Mouse (Mus musculus) MN1 (cell line): ENCODE data around the gene Lrguk.

Source experiments
- DNase-seq: peaks from one replicate; pipeline ENCODE4 v3.0.0-alpha.2; 2016; ENCODE audit warnings: low spot score

Gene Lrguk

DNA sequence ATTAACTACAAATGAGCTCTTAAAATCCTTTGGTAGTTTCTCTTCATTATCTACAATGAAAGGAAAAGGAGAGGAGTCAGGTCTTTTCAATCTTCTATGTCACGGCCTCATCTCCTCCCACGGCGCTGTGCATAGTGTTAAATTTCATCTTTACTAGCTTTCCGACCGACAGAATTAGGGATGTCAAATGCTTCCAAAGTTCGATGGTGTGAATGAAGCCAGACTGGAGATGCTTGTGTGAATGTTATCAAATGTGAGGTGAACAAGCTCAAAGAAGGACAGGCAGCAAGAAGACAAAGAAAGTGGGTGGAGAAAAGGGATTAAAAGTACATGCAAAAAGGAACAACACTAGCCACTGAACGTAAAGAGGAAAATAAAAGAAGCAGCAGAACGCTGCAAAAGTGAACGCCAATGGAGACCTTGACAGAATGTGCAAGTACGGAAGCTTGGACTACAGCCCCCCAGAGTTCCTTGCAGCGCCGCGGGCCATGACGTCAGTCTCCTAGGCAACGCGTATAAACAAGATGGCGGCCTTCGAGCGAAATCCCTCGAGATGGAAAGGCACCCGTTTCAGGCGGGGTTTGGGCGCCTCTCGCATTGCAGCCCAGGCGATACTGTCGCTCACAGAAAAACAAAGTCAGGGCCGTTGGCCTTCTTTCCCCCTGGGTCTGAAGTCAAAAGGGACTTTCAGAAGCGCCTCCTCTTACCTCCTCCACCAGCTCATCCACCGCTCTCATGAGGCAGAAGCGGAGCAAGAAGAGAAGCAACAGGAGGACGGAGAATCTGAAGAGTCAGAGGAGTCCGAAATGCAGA lies at the start of gene Lrguk:
Lrguk (plus strand) TSS at position 516 of the 813 bp plus-strand sequence.
- peak; percentile 91 for DNase-seq

DNA sequence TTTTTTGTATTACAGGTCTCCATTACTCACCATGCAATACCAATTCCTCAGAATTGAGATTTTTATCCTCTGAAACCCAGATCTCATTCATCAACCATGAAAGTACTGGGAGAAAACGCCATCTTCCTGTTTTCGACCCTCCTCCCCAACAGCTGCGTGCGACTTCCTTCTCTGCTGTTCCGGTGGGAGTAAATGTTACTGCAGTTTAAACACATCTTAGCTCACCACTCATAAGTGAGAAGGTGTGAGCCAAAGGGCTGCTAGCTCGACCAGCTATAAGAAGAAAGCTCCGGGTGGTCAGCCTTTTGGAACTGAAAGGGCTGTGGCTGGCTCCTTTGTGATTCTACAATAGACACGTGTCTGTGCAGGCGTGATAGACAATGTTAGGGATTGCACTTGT lies 46.5 kb upstream of the Lrguk start:
- DNase-seq: no peak

GRCm38 (mm10) chr6:33987132-33987531 lies 42.1 kb upstream of the Lrguk start:
- no peak for DNase-seq

GRCm38 (mm10) chr6:33992213-33993034 lies 36.8 kb upstream of the Lrguk start:
- no peak for DNase-seq

GRCm38 (mm10) chr6:33993842-33994241 lies 35.4 kb upstream of the Lrguk start:
- DNase-seq: no peak

GRCm38 (mm10) chr6:33998590-33998989 lies 30.7 kb upstream of the Lrguk start:
- DNase-seq: no peak

DNA sequence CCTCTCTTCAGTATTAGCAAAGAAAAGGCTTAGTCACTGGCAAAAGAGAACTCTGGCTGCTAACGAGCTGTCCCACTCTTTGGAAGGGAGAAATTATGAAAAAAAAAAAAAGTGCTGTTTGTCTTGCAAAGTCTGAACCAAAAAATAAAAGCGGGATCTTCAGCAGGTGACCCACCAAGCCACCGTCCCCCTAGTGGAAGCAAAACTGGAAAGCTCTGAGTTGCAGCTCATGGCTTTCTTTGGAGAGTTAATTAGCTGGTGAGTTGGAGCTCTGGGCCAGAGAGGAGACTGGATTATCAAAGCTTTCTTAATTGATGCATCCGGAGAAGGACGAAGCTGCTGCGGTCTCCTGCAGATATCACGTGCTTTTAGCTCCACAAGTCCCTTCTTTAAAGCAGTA lies 29.7 kb upstream of the Lrguk start:
- DNase-seq: peak; percentile 9

- DNase-seq: no peak
These were observed 28.6 kb upstream of the Lrguk start for GRCm38 (mm10) chr6:34000644-34001043.

DNA sequence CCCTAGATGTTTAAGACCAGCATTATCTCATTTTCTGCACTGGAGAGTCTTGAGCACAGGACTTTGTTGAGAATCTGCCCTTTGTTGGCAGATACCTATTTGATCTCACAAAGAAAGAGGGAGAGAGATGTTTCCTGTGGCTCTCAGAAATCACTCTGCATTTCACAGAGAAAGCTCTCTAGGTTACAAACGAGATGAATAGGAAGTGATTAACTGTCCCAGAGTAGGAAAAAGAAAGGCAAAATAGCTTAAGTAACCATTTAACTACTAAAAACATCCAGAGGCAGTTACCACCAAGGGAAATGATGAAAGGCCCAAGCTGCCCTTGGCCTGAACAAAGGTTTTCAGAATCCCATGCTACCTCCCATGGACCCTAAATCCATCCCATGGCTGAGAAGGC lies 26.2 kb upstream of the Lrguk start:
- DNase-seq: no peak

DNA sequence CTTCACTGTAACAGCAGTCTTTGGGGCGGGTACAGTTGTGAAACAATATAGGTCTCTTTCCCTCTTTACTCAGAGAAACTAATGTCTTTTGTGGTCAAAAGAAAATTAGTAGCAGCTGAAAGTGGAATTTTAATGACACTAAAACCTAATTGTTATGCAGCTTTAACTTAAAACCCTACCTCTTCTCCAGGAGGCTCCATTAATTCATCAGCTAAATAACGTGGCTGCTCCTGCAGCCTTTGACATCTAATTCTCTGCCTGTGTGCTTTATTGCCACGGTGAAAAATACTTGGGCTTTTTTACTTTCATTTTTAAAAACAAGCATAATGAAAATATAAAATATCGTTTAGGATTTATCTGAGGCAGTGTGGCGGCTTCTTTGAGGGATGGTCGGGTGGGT lies 15.8 kb upstream of the Lrguk start:
- no peak for DNase-seq

DNA sequence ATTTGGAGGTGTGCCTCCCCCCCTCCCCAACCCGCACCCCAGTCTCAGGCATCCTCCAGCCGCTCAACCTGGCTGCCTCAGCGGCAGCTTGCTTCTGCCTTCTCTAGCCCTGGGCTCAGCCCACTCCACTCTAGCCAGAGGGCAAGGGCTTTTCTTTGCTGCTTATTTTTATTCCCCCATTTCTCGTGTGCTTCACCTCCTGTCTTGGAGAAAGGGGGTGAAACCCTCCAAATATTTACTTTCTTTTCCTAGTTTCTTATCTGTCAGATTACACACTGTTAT lies 439 bp downstream of the Lrguk start:
- no peak for DNase-seq

DNA sequence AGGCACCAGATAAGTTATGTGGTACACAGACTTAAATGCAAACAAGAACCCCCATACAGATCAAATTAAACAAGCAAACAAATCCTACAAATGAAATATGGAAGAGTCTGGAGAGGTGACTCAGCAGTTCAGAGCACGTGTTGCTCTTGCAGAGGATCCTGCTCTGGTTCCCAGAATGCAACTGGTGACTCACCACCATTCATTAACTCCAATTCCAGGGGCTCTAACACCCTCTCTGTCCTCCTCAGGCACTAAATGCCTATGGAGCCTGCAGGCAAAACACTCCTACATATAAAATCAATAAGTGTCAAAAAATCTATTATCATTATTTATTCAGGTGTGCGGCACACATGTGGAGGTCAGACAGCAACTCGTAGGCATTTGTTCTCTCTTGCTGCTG lies 4.8 kb downstream of the Lrguk start:
- DNase-seq: peak; percentile 20

DNA sequence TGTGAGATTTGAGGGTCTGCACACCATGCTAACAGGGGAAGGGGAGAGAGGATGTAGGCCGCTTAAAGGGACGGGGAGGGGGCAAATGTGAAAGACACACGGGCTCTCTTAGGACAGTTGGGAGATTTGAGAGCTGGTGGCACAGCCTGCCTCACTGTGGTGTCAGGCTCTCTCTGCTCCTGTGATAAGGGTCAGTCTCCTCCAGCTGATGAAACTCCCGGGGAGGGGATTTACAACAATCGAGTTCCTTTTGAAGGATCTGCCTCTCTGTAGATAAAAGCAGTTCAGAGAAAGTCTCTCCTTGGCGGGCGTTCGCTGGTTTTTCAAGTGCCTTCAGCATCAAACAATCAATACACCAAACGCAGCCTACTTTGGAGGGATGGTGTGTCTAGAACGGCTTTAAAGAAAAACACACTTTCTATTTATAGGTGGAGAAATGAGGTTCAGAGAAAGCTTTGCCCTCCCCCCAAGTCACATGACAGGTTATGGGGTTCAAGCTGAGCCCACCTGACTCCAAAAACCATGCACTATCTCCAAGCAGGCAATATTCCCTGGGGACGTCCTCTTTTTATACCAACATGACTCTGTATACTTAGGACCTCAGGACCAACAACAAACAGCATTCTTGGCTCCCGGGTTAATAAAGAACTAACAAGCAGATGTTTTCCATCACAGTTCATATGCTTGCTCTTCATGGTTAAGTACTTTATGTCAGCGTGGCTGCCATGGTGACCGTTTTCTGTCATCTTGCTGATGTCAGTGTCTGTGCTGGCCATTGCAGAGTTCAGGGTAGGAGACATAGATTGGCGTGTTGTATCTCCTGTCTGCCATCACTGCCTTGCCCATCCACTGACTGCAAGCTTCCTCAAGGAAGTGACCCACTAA lies 5.6 kb downstream of the Lrguk start:
- peak; percentile 14 for DNase-seq

DNA sequence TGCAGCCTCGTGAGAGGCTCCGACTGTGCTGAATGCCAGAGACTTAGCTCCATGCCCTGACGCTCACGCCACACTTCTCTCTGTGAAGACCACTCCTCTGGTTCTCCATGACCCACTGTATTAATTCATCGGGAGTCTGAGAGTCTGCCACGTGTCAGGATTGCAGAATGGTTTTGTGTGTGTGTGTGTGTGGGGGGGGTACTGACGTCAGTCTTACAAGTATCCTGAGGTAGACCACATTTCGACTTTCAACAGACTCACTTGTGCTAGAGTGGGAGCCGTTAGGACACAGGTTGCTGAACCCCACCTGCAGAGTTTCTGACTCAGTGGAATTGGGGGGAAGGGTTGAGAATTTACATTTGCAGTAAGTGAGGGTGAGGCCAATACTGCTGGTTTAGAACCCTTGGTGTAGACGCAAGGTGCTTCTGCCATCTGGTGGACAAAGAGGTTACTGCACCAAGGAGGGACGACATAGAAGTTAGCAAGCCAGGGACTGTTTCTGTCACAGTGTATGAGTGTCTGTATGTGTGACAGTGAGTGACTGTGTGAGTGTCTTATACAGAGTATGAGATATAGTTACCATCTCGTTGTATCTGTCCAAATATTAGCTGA lies 11.5 kb downstream of the Lrguk start:
- peak; percentile 64 for DNase-seq

DNA sequence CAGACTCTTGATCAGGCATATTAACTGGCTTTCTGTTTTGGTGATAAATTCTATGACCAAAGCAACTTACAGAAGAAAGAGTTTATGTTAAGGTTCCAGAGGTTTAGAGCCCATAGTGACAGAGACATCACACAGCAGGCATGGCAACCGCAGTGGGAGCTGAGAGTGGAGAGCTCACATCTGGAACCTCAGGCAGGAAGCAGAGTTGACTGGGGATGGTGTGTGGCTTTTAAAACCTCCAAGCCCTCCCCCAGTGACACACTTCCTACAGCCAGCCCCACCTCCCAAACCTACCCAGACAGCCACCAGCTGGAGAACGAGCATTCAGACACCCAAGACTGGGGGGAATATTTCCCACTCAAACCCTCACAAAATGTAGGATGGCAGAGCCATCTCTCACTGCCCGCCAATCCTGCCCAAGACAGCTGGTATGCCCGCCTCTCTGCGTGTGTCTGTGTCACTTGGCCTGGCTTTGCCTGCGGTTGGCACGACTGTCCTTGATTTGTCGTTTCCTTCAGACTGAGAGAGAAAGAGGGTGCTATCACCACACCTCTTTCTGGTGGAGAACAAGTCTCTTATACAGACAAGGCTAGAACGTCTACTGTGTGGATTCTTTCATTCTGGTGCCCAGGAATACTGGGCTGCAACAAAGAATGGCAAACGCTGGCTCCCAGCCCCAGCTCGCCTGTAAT lies 12.5 kb downstream of the Lrguk start:
- DNase-seq: no peak

GRCm38 (mm10) chr6:34044228-34044811 lies 15.1 kb downstream of the Lrguk start:
- DNase-seq: peak; percentile 18

DNA sequence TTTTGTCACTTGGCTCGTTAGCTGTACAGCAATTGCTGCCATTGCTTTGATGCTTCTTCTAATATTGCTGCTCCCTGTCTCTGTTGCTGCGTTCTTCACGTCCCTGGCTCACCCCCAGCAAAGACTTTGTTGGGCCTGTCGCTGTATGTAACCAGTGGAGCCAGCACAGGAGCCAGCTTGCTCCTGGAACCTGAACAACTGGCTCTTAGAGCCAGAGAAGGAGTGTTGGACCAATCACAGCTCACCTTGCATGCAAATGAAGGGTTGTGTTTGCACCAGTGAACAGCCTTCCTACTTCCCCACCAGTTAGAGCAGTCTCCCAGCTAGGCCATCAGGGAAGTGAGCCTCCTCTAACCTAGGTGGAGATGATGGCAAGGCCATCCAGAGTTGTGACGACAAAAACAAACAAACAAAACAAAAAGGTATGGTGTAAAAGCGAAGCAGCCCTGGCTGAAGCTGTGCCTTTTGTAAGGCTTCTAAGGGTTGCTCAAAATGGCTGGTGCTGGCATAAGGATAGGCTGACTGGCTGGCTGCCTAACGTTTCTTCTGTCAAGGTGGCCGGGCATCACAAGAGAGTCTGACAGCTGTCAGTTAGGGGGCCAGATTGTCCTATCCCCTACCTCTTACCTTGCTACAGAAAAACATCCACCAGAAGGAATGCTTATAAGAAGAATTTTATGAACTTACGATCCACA lies 15.7 kb downstream of the Lrguk start:
- no peak for DNase-seq

- DNase-seq: no peak
These were observed 17.4 kb downstream of the Lrguk start for GRCm38 (mm10) chr6:34046551-34047186.

- no peak for DNase-seq
These were observed 20.2 kb downstream of the Lrguk start for GRCm38 (mm10) chr6:34049433-34049832.

GRCm38 (mm10) chr6:34059741-34060140 lies 30.5 kb downstream of the Lrguk start:
- no peak for DNase-seq
